Mouse (Mus musculus): ENCODE measurements around the gene Pet117.
"Not testable (repeated sequence)": the region's sequence is repeated elsewhere in the genome, so short reads cannot be mapped to it uniquely, and the experiment has no call there.

Pet117 gene

GRCm38 (mm10) chr2:144368400-144369019, at the start of gene Pet117, which contains the start of gene Kat14:
Gene Pet117, plus strand, starts transcription at chr2:144368996.
Gene Kat14, plus strand, starts transcription at chr2:144368983.
- Histone ChIP-seq H3K27me3 (ENCODE audit: control insufficient read depth, insufficient read depth, low read length, poor library complexity, severe bottlenecking) (no peaks in the 10 kb centered on the region), H3K36me3 (ENCODE audit: control insufficient read depth, insufficient read depth, low read length, poor library complexity, severe bottlenecking) (no peaks in the 10 kb centered on the region; the same call in 1 of the 2 replicates)
- peak; percentile 92 for DNase-seq (ENCODE audit: low read depth, low spot score)

GRCm38 (mm10) chr2:144324218-144324617, 44.6 kb upstream of the Pet117 start:
- no peak for DNase-seq (ENCODE audit: low read depth, low spot score)
- Histone ChIP-seq H3K36me3 (ENCODE audit: control insufficient read depth, insufficient read depth, low read length, poor library complexity, severe bottlenecking) (no peaks in the 10 kb centered on the region), H3K27me3 (ENCODE audit: control insufficient read depth, insufficient read depth, low read length, poor library complexity, severe bottlenecking) (no peaks in the 10 kb centered on the region; the same call in 1 of the 2 replicates)

GRCm38 (mm10) chr2:144329451-144329850, 39.3 kb upstream of the Pet117 start:
- no peak for DNase-seq (ENCODE audit: low read depth, low spot score)
- Histone ChIP-seq H3K27me3 (ENCODE audit: control insufficient read depth, insufficient read depth, low read length, poor library complexity, severe bottlenecking) (peaks cover 1% of the 10 kb centered on the region; the same call in 1 of the 2 replicates), H3K36me3 (ENCODE audit: control insufficient read depth, insufficient read depth, low read length, poor library complexity, severe bottlenecking) (no peaks in the 10 kb centered on the region)

- H3K36me3 ChIP-seq (ENCODE audit: control insufficient read depth, insufficient read depth, low read length, poor library complexity, severe bottlenecking) = no peaks in the 10 kb centered on the region
- peaks cover 1% of the 10 kb centered on the region; the same call in 1 of the 2 replicates for H3K27me3 ChIP-seq (ENCODE audit: control insufficient read depth, insufficient read depth, low read length, poor library complexity, severe bottlenecking)
- no peak for DNase-seq (ENCODE audit: low read depth, low spot score)
Measured at GRCm38 (mm10) chr2:144329937-144330336, 38.9 kb upstream of the Pet117 start.

- no peaks in the 10 kb centered on the region for H3K36me3 ChIP-seq (ENCODE audit: control insufficient read depth, insufficient read depth, low read length, poor library complexity, severe bottlenecking)
- no peak for DNase-seq (ENCODE audit: low read depth, low spot score)
Measured at GRCm38 (mm10) chr2:144330352-144330959, 38.3 kb upstream of the Pet117 start.

GRCm38 (mm10) chr2:144330960-144331371, 37.8 kb upstream of the Pet117 start:
- Histone ChIP-seq H3K36me3 (ENCODE audit: control insufficient read depth, insufficient read depth, low read length, poor library complexity, severe bottlenecking) (no peaks in the 10 kb centered on the region), H3K27me3 (ENCODE audit: control insufficient read depth, insufficient read depth, low read length, poor library complexity, severe bottlenecking) (peaks cover 1% of the 10 kb centered on the region; the same call in 1 of the 2 replicates)
- DNase-seq (ENCODE audit: low read depth, low spot score) = peak; percentile 30

More at GRCm38 (mm10) chr2:144330352-144330959, 38.3 kb upstream of the Pet117 start:
- H3K27me3 ChIP-seq (ENCODE audit: control insufficient read depth, insufficient read depth, low read length, poor library complexity, severe bottlenecking) = peaks cover 1% of the 10 kb centered on the region; the same call in 1 of the 2 replicates

GRCm38 (mm10) chr2:144331401-144332302, 37.1 kb upstream of the Pet117 start, which contains the start of gene Ovol2:
Gene Ovol2, minus strand, starts transcription at chr2:144332146.
- H3K36me3 ChIP-seq (ENCODE audit: control insufficient read depth, insufficient read depth, low read length, poor library complexity, severe bottlenecking) = no peaks in the 10 kb centered on the region
- no peak for DNase-seq (ENCODE audit: low read depth, low spot score)
- H3K27me3 ChIP-seq (ENCODE audit: control insufficient read depth, insufficient read depth, low read length, poor library complexity, severe bottlenecking) = peaks cover 1% of the 10 kb centered on the region; the same call in 1 of the 2 replicates

GRCm38 (mm10) chr2:144332486-144332885, 36.3 kb upstream of the Pet117 start:
- Histone ChIP-seq H3K27me3 (ENCODE audit: control insufficient read depth, insufficient read depth, low read length, poor library complexity, severe bottlenecking) (peaks cover 1% of the 10 kb centered on the region; the same call in 1 of the 2 replicates), H3K36me3 (ENCODE audit: control insufficient read depth, insufficient read depth, low read length, poor library complexity, severe bottlenecking) (no peaks in the 10 kb centered on the region)
- no peak for DNase-seq (ENCODE audit: low read depth, low spot score)

- DNase-seq (ENCODE audit: low read depth, low spot score) = no peak
- Histone ChIP-seq H3K36me3 (ENCODE audit: control insufficient read depth, insufficient read depth, low read length, poor library complexity, severe bottlenecking) (no peaks in the 10 kb centered on the region), H3K27me3 (ENCODE audit: control insufficient read depth, insufficient read depth, low read length, poor library complexity, severe bottlenecking) (peaks cover 1% of the 10 kb centered on the region; the same call in 1 of the 2 replicates)
Measured at GRCm38 (mm10) chr2:144333138-144333842, 35.5 kb upstream of the Pet117 start.

GRCm38 (mm10) chr2:144337230-144337629, 31.6 kb upstream of the Pet117 start:
- no peaks in the 10 kb centered on the region; the same call in 1 of the 2 replicates for H3K36me3 ChIP-seq (ENCODE audit: control insufficient read depth, insufficient read depth, low read length, poor library complexity, severe bottlenecking)
- DNase-seq (ENCODE audit: low read depth, low spot score) = no peak
- no peaks in the 10 kb centered on the region for H3K27me3 ChIP-seq (ENCODE audit: control insufficient read depth, insufficient read depth, low read length, poor library complexity, severe bottlenecking)

GRCm38 (mm10) chr2:144337701-144338100, 31.1 kb upstream of the Pet117 start:
- Histone ChIP-seq H3K36me3 (ENCODE audit: control insufficient read depth, insufficient read depth, low read length, poor library complexity, severe bottlenecking) (no peaks in the 10 kb centered on the region; the same call in 1 of the 2 replicates), H3K27me3 (ENCODE audit: control insufficient read depth, insufficient read depth, low read length, poor library complexity, severe bottlenecking) (no peaks in the 10 kb centered on the region)
- DNase-seq (ENCODE audit: low read depth, low spot score) = no peak

- not testable (repeated sequence) for H3K27me3 ChIP-seq (ENCODE audit: control insufficient read depth, insufficient read depth, low read length, poor library complexity, severe bottlenecking); DNase-seq (ENCODE audit: low read depth, low spot score); H3K36me3 ChIP-seq (ENCODE audit: control insufficient read depth, insufficient read depth, low read length, poor library complexity, severe bottlenecking)
Measured at GRCm38 (mm10) chr2:144338149-144338548, 30.6 kb upstream of the Pet117 start.

GRCm38 (mm10) chr2:144343158-144343557, 25.6 kb upstream of the Pet117 start:
- H3K27me3 ChIP-seq (ENCODE audit: control insufficient read depth, insufficient read depth, low read length, poor library complexity, severe bottlenecking) = no peaks in the 10 kb centered on the region
- H3K36me3 ChIP-seq (ENCODE audit: control insufficient read depth, insufficient read depth, low read length, poor library complexity, severe bottlenecking) = no peaks in the 10 kb centered on the region; the same call in 1 of the 2 replicates
- DNase-seq (ENCODE audit: low read depth, low spot score) = no peak

- peak; percentile 27 for DNase-seq (ENCODE audit: low read depth, low spot score)
- H3K27me3 ChIP-seq (ENCODE audit: control insufficient read depth, insufficient read depth, low read length, poor library complexity, severe bottlenecking) = no peaks in the 10 kb centered on the region
- no peaks in the 10 kb centered on the region for H3K36me3 ChIP-seq (ENCODE audit: control insufficient read depth, insufficient read depth, low read length, poor library complexity, severe bottlenecking)
Measured at GRCm38 (mm10) chr2:144348525-144348924, 20.3 kb upstream of the Pet117 start.

Measured in splenic B cell, adult 2 months (primary cell).